Mouse (Mus musculus): ENCODE measurements around the gene Ptprb.

Gene Ptprb

DNA sequence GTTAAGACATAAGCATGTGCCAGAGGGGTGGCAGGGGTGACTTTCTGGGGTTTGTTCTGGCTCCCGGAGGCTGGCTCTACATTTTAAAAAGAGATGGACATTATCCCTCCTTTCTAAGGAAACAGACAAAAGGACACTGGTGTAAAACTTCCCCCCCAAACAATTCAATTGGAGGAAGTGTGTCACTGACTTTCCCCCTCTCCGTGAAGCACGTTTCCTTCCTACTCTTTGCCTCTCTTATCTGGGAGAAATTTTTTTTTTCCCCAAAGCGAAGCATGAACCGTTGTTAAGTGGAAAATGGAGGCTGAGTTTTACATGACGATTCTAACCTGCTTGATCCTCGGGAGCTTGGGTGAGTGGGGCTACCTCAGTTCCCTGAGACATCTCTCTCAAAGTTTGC, at the start of gene Ptprb:
Gene Ptprb (plus strand): TSS at position 244 of the 400 bp plus-strand sequence.
- no peak for DNase-seq (ENCODE audit: low spot score)

DNA sequence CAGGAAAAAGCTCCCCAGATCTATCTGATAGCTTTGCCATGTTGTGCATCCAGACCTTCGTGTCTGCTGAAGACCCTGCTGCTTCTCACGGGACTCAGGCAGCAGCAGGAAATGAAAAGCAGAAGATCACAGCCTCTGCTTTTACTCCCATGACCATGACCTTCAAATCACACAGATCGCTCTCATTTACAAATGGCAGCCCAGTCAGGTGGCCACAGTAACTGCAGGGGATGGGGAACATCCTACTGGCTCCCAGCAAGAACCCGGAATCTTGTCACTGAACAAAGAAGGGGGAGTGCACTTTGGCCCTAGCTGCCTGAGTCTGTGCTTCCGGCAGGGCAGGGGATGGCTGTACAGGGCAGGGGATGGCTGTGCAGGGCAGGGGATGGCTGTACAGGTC, 40.0 kb upstream of the Ptprb start:
- DNase-seq (ENCODE audit: low spot score), result no peak

DNA sequence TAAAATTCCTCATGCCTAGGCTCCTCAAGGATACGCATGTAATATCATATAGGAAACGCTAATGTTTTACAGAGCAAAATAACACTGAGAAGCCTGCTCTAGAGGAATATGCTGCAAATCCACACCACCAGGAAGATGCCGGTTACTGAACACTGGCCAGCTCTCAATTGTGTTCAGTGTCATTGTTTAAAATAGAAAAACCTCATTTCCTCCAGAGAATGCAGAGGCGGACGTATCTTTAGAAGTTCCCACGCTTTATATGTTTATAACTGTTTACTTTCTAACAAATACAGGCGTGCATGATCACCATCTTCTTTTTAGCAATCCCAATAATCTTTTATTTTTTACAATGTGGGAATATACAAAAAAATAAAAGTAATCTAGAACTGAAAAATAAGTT, 33.1 kb upstream of the Ptprb start:
- no peak for DNase-seq (ENCODE audit: low spot score)

DNA sequence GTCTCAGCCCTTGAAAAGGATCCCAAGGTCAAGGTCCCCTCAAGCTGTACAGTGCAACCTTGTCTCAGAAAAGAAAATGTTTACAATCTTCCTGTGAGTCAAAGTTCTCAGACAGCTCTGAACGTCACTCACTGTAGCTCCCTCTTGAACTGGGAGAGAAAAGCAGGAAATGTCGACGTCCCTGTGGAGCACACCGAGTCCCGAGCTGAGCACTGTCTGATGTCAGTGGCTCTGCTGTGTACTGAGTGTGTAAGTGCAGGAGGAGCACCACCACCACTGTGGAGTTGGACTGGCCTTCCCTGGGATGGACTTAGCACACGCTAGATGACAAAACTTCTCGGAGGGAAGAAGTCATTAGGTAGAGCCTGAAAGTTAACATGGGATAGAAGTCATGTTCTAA, 31.9 kb upstream of the Ptprb start:
- DNase-seq (ENCODE audit: low spot score), result no peak

DNA sequence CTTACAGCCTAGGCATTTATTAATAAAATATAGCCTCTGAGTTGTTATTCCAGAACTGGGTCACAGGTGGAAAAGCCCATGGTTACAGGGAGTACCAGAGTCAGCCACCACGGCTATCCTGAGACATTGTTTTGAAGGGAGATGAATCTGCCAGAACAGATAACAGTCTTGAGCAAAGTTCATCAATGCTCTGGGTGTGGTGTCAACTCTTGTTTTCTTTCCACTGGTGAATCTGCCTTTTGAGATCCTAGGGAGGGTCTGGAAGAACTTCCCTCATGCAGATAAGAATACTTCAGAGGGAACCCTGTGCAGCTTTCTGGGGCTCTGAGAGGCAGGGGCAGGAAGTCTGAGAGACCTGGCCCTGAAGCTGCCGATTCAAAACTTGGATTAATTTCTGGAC, 29.7 kb upstream of the Ptprb start:
- no peak for DNase-seq (ENCODE audit: low spot score)

DNA sequence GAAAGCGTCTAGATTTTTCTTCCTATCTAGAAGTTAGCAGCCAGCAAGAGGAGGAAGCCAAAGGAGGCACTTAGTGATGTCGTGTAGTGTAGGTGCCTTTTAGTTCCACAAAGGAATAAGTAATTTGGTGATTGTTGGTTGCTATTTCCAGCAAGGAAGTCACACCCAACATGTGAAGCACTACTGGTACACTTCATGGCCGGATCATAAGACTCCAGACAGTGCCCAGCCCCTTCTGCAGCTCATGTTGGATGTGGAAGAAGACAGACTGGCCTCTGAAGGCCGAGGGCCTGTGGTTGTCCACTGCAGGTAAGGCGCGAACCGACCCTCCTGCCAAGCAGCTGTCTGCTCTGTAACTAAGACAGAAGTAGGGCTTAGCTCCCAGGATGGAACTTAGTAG, 22.7 kb upstream of the Ptprb start:
- no peak for DNase-seq (ENCODE audit: low spot score)

DNA sequence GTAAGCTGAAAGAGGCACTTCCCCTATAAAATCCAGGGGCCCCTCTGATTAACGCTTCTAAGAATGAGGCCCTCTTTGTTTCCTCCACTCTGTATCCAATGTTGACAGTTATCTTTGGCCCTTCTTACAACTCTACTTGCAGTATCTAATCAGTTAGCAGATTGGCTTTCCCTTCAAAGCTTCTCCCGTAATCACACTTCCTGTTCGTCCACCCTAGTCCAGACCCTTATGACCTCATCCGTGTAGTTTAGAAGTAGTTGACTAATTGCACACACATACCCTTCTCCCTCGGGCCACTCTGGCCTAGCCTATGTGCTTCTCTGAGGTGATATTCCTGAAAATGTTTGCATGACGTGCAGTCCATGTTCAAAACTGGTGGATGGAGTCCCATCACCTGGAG, 21.4 kb upstream of the Ptprb start:
- DNase-seq (ENCODE audit: low spot score), result no peak

DNA sequence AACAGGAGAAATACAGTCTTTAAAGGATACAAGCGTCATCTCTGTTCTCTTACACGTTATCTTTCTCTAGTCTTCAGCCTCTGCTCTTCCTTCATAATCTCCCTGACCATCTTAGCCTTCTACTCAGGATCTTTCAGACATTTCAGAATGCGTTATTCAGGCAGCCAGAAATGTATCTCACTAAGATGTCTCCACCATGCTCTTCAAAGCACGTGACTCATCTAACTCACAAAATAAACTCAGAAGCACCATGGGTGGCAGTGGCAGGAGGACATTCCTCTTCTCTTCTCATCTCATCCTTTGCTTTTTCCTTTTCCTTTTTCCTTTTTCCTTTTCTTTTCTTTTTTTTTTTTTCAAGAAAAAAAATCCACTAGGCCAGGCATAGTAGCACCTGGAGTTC, 16.0 kb upstream of the Ptprb start:
- no peak for DNase-seq (ENCODE audit: low spot score)

DNA sequence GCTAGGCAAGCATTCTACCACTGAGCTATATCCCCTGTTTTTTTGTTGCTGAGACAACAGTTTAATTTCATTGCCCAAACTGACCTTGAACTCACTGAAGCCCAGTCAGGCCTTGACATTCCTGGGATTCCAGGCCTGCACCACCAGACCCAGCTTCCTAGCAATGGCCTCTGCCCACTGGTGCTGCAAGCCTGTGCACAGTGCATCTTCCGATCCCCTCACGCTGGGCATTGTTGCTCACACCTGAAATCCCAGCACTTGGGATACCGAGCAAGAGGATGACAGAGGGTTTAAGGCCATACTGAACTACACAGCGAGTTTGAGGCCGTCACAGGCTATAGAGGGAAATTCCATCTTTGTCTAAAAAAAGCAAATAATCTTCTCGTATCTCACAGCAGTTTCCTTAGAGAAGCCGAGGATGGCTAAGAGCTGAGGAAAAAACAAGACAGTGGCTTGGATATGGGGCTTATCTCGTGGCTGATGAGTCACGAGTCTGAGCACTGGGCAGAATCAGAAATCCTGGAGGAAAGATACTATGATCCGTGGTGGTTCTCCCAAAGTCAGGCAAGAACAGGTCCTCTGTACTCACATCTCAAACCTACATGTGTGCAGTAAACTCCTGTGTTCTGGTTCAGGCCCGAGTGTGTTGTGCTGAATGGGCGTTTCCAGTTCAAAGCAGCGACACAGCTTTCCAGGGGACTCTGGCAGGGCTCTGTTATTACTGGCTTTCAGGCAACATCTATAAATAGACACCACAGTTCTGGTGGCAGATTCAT, 14.5 kb upstream of the Ptprb start:
- DNase-seq (ENCODE audit: low spot score), result no peak

DNA sequence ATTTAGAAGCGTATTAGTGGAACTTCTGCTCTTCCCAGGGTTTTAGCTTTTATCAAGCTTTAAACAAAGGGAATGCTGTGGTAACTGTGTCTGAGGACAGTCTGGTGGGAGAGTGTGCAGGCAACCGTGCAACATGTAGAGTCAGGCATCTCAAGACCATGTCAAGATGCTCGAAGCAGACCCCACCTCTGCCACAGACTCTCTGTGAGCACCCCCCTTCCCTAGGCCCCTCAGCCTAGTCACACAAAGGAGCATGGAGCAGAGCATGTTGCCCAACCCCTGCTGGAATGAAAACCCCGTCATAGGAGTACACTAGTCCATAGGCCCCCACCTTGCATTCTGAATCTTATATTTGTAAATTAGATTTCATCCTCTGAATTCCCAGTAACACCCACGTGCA, 13.8 kb upstream of the Ptprb start:
- no peak for DNase-seq (ENCODE audit: low spot score)

DNA sequence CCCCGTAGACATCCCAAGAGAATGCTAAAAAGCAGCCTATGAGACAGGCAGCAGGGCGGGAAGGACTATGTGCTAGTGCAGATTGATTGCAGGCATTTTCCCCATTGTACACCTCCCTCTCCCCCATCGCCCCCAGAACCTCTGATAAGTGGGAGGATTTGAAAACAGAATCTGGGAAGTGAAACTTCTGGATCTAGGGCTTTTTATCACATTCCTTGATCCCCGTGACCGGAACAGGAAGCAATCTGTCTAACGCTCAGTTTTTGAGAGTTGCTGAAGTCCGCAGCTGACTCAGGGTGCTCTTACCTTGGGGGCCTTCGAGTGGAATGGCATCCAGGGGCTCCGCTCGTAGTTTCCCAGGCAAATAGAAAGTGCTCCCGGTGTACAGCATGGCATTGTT, 10.8 kb upstream of the Ptprb start:
- no peak for DNase-seq (ENCODE audit: low spot score)

DNA sequence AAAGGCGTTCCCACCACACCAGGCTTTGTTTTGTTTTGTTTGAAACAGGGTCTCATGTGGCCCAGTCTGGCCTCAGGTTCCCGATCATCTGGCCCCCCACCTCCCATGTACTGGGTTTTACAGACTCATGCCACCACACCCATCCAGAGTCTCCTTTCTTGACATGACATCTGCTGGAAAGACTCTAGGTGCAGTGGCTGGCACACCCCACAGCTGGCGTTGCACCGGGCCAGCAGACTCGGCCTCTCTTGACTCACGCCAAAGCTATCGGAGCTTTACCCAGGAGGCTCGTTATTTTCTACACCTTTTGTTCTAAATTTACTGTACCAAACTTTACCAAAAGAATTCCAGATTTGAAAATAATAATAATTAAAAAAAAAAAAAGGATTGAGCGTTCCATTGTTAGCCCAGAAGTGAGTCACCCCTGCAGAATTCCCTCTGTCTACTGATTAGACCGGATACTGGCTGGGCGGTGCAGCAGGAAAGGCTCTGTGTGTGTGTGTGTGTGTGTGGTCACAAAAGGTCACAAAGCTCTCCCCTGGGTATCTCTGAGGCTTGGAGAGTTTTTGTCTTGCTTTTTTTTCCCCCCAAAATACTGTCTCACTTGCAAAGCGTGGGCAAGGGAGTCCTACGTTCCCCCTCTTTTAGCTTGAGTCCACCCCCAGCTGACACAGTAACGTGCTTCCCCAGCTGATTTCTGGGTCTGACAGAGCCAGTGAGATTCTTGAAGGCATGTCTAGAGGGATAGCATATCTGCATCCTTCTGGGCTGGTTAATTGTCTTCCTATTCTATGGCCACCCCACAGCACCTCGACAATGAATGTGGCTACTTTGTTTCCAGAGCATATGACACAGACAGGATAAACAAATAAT, 8.5 kb upstream of the Ptprb start:
- no peak for DNase-seq (ENCODE audit: low spot score)

DNA sequence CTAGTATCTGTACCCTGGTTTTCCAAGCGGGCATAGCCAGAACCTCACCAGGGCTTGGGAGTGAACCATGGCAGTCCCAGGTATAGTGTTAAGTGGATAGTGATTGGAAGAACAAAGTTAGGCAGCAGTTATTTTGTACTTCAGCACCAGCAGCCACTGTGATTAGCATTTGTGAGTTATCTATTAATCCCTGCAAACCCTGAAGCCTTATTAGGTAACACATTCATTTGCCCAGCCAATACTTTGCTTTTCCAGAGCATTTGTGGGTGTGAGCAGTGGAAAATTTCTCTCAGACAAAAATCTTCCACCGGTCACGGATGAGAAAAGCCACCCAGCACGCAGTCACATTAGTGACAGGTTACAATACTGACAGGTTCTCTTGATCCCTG, 7.9 kb upstream of the Ptprb start:
- no peak for DNase-seq (ENCODE audit: low spot score)

DNA sequence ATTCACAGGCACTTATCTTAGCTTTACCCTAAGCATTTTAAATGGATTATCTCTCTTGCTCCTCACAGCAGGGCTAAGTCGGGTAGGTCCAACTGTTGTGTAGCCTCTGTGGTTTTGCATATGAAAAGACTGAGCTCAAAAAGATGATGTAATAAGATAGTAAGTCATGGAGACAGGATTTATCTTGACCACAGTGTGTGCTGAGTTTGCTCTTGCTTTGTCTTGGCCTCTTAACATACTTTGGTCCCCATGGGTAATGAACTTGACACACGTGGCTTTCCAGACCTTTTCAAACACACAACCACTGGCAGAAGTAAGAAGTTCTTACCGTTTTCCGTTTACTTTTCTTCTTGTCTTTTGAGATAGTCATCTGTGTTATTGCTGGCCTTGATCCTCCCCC, 7.0 kb upstream of the Ptprb start:
- DNase-seq (ENCODE audit: low spot score), result no peak

DNA sequence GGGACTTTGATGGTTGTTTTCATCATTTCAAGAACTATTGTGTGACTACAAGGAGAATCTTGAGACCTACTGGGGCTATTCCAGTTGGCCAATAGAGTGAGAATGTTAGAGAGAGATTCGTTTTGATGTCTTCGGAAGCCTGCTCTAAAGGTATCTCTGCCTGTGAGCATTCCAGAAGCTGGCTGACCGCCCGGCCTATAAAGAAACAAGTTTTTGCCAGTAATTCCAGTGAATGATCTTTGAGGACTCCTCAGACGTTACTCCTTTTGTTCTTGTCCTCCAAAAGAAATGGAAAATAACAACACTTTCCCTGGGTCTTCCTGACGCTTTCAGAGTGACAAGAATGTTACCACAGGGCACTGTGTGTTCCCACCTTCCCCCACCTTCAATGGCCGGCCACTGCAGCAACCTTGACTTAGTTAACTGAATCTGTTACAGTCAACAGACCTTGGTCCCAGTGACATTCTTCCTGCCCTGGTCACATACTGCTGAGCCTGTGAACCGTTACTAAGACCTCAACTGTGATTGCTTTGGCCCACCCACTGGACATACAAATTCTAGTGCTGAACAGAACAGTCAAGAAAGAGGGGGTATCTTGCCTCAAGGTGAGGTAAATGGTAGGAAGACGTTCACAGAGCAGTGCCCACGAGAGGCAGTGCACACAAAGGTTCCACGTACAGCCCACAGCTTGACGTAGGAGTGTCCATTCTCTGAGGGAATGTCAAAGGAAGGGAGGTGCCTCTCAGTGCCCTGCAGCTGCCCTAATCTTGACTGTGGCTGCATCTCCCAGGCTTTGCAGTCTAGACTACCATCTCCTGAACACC, 4.5 kb upstream of the Ptprb start:
- no peak for DNase-seq (ENCODE audit: low spot score)

DNA sequence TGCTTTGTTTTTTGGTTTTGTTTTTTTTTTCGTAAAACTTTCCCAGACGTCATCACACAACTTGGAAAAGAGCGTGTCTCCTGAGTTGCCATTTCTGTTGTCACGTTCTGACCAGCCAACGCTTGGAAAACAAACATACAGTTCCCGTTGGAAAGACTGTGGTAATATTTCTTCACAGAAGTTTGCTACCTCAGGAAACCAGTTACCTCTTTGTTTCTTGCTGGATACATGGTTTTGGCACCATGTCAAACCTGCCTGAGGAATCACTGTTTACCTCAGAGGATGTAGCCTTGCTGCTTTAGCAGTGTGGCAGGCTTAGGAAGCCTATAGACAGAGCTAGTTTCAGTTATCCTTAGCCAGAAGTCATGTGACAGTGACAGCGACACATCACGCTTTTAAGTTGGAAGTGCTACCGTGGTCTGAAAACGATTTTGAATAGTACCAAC, 3.8 kb upstream of the Ptprb start:
- no peak for DNase-seq (ENCODE audit: low spot score)

DNA sequence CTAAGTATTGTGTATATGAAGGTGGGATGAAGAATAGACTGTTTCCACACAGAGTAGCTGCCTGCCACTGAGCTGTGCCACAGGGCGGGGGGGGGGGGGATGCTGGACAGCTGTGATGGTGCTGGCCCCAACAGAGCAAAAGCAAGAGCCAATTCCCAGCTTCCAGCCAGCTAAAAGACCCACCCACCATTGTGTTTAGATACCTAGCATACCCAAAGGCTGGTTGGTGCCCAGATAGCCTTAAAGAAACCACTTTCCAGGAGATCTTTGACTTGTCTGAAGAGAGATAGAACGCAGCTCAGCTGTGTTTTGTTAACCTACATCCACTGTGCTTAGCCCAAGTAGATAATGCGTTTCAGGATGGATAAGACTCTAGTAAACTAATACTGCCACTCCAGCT, 3.2 kb upstream of the Ptprb start:
- no peak for DNase-seq (ENCODE audit: low spot score)

DNA sequence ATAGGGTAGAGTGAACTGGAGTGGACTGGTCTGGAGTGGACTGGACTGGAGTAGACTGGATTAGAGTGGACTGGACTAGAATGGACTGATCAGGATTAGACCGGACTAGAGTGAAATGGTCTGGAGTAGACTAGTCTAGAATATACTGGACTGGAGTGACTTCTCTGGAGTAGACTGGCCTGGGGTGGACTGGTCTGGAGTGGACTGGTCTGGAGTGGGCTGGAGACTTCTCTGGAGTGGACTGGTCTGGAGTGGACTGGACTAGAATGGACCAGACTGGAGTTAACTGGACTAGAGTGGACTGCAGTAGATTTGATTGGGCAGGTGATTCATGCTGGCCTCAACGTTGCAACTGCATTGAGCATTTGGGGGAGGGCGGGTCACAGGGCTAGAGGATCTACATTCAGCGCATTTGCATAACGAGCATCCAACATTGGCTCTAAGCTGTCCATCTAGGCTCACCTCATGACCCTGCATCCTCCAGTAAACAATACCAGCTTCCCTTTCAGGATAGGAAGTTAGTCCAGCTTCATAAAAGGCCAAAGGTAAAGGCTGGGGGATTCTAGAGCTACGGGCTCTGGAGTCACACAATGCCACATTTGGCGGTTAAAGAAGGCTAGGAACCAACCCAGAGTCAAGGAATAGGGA, 11.5 kb downstream of the Ptprb start:
- no peak for DNase-seq (ENCODE audit: low spot score)

DNA sequence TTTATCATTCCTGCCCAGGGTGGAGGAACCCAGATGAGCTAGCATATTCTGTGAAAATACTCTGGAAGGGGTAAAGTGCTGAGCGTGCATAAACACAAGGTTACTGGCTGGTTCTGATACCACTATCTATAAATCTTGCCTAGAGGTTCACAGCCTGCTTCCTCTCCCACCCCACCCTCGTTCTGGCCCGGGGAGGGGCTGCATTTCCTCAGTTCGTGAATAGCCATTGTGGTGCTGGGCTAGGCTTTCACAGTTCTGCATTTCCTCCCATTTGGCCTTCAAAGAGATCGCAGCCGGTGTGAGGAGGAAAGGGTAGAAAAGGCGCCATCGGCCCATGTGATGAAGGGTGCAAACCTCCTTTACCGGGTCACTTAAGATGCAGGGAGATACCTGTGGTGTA, 12.8 kb downstream of the Ptprb start:
- no peak for DNase-seq (ENCODE audit: low spot score)

DNA sequence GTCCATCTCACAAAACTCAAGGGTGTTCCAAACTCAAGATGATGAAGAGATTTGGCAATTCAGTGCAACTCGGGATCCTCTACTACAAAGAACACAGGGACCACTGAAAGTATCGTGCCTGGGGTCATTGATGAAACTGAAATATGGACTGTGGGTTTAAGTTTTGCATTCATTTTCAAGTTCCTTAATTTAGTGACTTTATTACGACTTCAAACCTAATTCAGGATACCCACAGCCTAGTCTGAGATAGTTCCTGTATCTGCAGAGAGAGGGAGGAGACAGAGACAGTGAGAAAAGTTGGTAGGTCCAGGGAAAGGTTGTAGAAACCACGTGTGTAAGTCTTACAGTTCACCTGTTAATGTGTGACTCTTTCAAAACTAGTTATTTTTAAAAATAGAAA, 15.2 kb downstream of the Ptprb start:
- no peak for DNase-seq (ENCODE audit: low spot score)

DNA sequence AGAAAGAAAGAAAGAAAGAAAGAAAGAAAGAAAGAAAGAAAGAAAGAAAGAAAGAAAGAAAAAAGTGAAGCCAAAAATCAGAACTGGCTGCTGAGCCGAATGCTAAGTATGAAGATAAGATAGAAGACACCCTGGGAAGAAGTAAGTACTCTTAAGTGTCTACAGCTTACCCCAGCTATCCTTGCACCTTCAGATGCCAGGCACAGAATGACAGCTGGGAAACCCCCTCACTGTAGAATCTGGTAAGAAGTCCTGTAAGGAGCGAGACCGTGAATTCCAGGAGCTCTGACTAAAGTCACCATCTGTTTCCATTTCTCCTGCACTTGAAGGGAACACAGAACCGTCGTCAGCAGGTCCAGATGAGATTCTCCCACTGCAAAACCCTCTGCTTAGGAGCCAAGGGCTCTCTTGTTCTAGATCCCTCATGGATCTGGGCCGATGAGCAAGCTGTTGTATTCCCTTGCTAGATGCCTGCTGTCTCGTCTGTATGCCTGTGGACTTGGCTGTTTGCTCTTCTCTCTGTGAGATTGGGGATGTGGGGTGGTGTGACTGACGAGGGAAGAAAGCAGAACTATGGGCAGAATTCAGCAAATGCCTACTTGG, 15.9 kb downstream of the Ptprb start:
- DNase-seq (ENCODE audit: low spot score), result no peak

DNA sequence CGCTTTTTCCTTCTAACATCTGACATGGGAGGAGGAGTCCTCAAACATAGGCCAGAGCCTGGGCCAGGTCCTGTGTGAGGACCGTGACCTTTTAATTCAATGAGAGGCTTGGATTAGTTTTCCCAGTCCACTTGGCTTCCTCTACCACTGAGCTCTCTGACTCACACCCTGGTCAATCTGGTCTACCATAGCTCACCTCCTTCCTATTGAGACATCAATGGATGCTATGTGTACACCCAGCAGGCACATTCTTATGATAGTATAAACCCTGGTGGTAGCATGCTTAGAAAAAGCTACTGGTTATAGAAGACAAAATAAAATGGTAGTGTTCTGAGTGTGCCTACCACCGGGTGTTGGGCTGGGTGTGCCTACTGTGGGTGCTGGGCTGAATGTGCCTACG, 21.1 kb downstream of the Ptprb start:
- DNase-seq (ENCODE audit: low spot score), result no peak
